Mouse (Mus musculus): ENCODE measurements at regions not wholly inside any gene's neighbourhood (a gene's known extent, or its start where the extent isn't known, plus 50 kb on each side); places are given as distances from the start of the nearest gene placed in this dataset.
A peak's percentile ranks its signal among the peaks of the same experiment; 100 is the strongest.

DNA sequence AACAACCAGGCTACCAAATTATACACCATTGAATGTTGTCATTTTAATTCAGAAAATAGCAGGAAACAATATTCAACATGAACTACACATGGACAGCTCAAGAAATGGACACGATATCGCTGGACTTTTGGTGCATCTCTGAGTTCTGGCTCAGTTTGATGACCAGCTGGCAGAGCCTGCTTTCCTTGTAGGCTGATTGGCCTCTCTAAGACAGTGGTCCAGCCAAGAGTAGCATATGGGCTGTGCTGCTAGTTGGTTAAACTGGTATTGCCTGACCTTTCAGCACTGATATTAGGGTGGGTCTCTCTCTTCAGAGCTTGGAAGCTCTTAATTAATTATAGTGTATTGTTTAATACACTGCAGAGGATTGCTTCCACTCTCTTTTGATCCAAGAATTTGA lies 705.8 kb upstream of the Ddx18 start:
- H3K4me1 ChIP-seq (ENCODE audit: control insufficient read depth, insufficient read depth, low read length): no peaks in the 10 kb centered on the region
- no peak overlapping the region for H3K9ac ChIP-seq (ENCODE audit: low read depth, low read length)
- WGBS: 87% methylated on average over 2 of the region's 2 CpGs
- DNase-seq (ENCODE audit: extremely low read depth, low read depth, low spot score): no peak
- no peaks in the 10 kb centered on the region for H3K79me2 ChIP-seq (ENCODE audit: control insufficient read depth, insufficient read depth, low read length)
- H3K27me3 ChIP-seq (ENCODE audit: control insufficient read depth, insufficient read depth, low read length): no peaks in the 10 kb centered on the region
- TF ChIP-seq CTCF (IDR thresholded peaks at IDR 0.05; ENCODE audit: low read depth, low read length) (no peak), POLR2A (IDR thresholded peaks at IDR 0.05; ENCODE audit: extremely low read depth, insufficient read depth, low read length) (no peak)
- H3K27ac ChIP-seq (replicated peaks; ENCODE audit: insufficient read depth, low read depth, low read length): no peak overlapping the region
- no peaks in the 10 kb centered on the region for H3K36me3 ChIP-seq (ENCODE audit: control insufficient read depth, insufficient read depth, low read length)
- H3K4me3 ChIP-seq (ENCODE audit: insufficient read depth, low read depth, low read length): no peak overlapping the region

DNA sequence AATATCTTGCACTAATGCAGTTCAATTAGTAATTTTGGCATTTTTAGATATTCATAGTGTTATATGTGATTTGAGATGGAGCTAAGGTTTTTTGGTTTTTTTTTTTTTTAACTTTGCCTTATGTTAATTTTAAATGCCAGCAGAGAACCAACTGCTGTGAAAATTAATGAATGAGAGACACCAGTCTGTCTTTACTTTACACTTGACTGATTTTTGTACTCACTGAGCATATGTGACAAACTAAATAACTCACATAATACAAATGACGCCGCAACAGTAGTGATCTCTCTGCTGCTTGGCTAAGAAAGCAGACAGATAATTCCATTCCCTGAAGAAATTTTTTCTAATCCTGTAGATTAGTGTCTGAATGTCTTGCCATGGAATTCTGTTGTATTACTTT lies 675.2 kb upstream of the Ddx18 start:
- Histone ChIP-seq H3K36me3 (ENCODE audit: control insufficient read depth, insufficient read depth, low read length) (no peaks in the 10 kb centered on the region), H3K9ac (ENCODE audit: low read depth, low read length) (no peak overlapping the region), H3K79me2 (ENCODE audit: control insufficient read depth, insufficient read depth, low read length) (no peaks in the 10 kb centered on the region), H3K27ac (replicated peaks; ENCODE audit: insufficient read depth, low read depth, low read length) (no peak overlapping the region), H3K4me3 (ENCODE audit: insufficient read depth, low read depth, low read length) (no peak overlapping the region), H3K4me1 (ENCODE audit: control insufficient read depth, insufficient read depth, low read length) (no peaks in the 10 kb centered on the region), H3K27me3 (ENCODE audit: control insufficient read depth, insufficient read depth, low read length) (no peaks in the 10 kb centered on the region)
- TF ChIP-seq CTCF (IDR thresholded peaks at IDR 0.05; ENCODE audit: low read depth, low read length): no peak
- no peak for TF ChIP-seq POLR2A (IDR thresholded peaks at IDR 0.05; ENCODE audit: extremely low read depth, insufficient read depth, low read length)
- WGBS: 87% methylated on average over 2 of the region's 2 CpGs
- no peak for DNase-seq (ENCODE audit: extremely low read depth, low read depth, low spot score)

DNA sequence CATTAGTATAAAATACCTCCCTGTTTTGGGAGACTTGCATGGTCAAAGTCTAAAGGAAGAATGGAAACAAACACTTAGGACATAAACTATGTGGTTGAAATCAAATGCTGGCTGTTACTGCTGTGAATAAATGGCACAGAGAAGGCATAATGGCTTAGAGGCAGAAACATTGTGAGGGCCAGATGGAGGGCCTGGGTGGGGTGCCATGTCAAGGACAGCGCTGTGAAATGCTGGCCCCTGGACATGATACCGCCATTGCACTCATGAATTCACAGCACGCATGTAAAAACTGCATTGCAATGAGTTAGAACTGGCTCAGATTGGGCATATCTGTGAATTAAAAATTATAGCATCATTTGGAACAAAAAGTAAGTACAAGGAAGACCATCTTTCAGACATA lies 673.7 kb upstream of the Ddx18 start:
- no peak for DNase-seq (ENCODE audit: extremely low read depth, low read depth, low spot score)
- Histone ChIP-seq H3K9ac (ENCODE audit: low read depth, low read length) (no peak overlapping the region), H3K4me1 (ENCODE audit: control insufficient read depth, insufficient read depth, low read length) (no peaks in the 10 kb centered on the region), H3K27ac (replicated peaks; ENCODE audit: insufficient read depth, low read depth, low read length) (no peak overlapping the region), H3K36me3 (ENCODE audit: control insufficient read depth, insufficient read depth, low read length) (no peaks in the 10 kb centered on the region), H3K27me3 (ENCODE audit: control insufficient read depth, insufficient read depth, low read length) (no peaks in the 10 kb centered on the region), H3K79me2 (ENCODE audit: control insufficient read depth, insufficient read depth, low read length) (no peaks in the 10 kb centered on the region), H3K4me3 (ENCODE audit: insufficient read depth, low read depth, low read length) (no peak overlapping the region)
- 84% methylated on average over 3 of the region's 3 CpGs for WGBS
- TF ChIP-seq CTCF (IDR thresholded peaks at IDR 0.05; ENCODE audit: low read depth, low read length) (no peak), POLR2A (IDR thresholded peaks at IDR 0.05; ENCODE audit: extremely low read depth, insufficient read depth, low read length) (no peak)

DNA sequence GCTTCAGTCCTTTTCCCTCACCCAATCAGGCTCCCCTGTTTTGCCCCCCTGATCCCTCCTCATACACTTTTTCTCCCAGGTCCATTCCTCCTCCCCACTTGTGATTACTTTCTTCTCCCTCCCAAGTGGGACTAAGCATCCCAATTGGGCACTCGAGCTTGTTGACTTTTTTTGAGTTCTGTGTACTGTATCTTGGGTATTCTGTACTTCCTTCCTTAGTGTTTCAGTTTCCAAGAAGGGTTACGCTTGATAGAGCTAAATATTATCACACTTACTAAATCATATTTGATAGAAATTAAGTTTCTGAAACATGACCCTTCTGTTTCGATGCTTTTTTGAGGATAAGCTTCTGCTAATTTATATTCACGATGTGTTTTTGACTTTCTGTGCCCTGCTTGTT lies 662.7 kb upstream of the Ddx18 start:
- no peak overlapping the region for H3K4me3 ChIP-seq (ENCODE audit: insufficient read depth, low read depth, low read length)
- H3K27ac ChIP-seq (replicated peaks; ENCODE audit: insufficient read depth, low read depth, low read length): no peak overlapping the region
- WGBS: 60% methylated on average over 4 of the region's 4 CpGs
- H3K4me1 ChIP-seq (ENCODE audit: control insufficient read depth, insufficient read depth, low read length): no peaks in the 10 kb centered on the region
- TF ChIP-seq CTCF (IDR thresholded peaks at IDR 0.05; ENCODE audit: low read depth, low read length) (no peak), POLR2A (IDR thresholded peaks at IDR 0.05; ENCODE audit: extremely low read depth, insufficient read depth, low read length) (no peak)
- no peaks in the 10 kb centered on the region for H3K79me2 ChIP-seq (ENCODE audit: control insufficient read depth, insufficient read depth, low read length)
- no peak overlapping the region for H3K9ac ChIP-seq (ENCODE audit: low read depth, low read length)
- DNase-seq (ENCODE audit: extremely low read depth, low read depth, low spot score): no peak
- H3K36me3 ChIP-seq (ENCODE audit: control insufficient read depth, insufficient read depth, low read length): no peaks in the 10 kb centered on the region
- no peaks in the 10 kb centered on the region for H3K27me3 ChIP-seq (ENCODE audit: control insufficient read depth, insufficient read depth, low read length)

DNA sequence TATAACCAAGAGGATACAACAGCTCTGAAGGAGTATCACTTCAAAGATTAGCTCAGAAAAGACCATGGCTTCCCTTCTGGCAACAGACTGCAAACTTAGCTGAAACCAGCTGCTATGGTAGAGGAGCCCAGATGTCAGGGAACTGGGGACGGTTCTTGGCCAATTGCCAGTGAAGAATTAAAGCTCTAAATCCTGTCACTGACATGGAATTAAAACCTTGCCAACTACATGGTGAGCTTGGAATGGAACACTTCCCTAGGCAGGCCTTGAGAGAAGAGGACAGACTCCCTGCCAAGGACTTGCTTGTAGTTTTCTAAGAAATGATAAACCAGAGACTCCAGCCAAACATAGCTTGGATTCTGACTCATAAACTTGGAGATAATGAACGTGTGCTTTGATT lies 644.7 kb upstream of the Ddx18 start:
- 38% methylated on average over 2 of the region's 2 CpGs for WGBS
- Histone ChIP-seq H3K4me3 (ENCODE audit: insufficient read depth, low read depth, low read length) (no peak overlapping the region), H3K4me1 (ENCODE audit: control insufficient read depth, insufficient read depth, low read length) (no peaks in the 10 kb centered on the region), H3K36me3 (ENCODE audit: control insufficient read depth, insufficient read depth, low read length) (no peaks in the 10 kb centered on the region), H3K9ac (ENCODE audit: low read depth, low read length) (no peak overlapping the region), H3K27me3 (ENCODE audit: control insufficient read depth, insufficient read depth, low read length) (no peaks in the 10 kb centered on the region), H3K27ac (replicated peaks; ENCODE audit: insufficient read depth, low read depth, low read length) (no peak overlapping the region), H3K79me2 (ENCODE audit: control insufficient read depth, insufficient read depth, low read length) (no peaks in the 10 kb centered on the region)
- peak; percentile 42 for DNase-seq (ENCODE audit: extremely low read depth, low read depth, low spot score)
- TF ChIP-seq CTCF (IDR thresholded peaks at IDR 0.05; ENCODE audit: low read depth, low read length) (no peak), POLR2A (IDR thresholded peaks at IDR 0.05; ENCODE audit: extremely low read depth, insufficient read depth, low read length) (no peak)

DNA sequence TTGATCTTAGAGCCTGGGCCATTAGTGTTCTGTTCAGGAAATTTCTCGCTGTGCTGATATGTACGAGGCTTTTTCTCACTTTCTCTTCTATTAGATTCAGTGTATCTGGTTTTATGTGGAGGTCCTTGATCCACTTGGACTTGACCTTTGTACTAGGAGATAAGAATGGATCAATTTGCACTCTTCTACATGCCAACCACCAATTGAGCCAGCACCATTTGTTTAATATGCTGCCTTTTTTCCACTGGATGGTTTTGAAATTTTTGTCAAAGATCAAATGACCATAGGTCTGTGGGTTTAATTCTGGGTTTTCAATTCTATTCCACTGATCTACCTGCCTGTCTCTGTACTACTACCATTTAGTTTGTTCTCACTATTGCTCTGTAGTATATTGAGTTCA lies 640.8 kb upstream of the Ddx18 start:
- WGBS: 36% methylated on average over 2 of the region's 2 CpGs
- peak; percentile 96 for DNase-seq (ENCODE audit: extremely low read depth, low read depth, low spot score)
- no peak overlapping the region for H3K9ac ChIP-seq (ENCODE audit: low read depth, low read length)
- H3K27ac ChIP-seq (replicated peaks; ENCODE audit: insufficient read depth, low read depth, low read length): no peak overlapping the region
- H3K36me3 ChIP-seq (ENCODE audit: control insufficient read depth, insufficient read depth, low read length): no peaks in the 10 kb centered on the region
- H3K4me3 ChIP-seq (ENCODE audit: insufficient read depth, low read depth, low read length): no peak overlapping the region
- no peaks in the 10 kb centered on the region for H3K4me1 ChIP-seq (ENCODE audit: control insufficient read depth, insufficient read depth, low read length)
- H3K79me2 ChIP-seq (ENCODE audit: control insufficient read depth, insufficient read depth, low read length): no peaks in the 10 kb centered on the region
- TF ChIP-seq CTCF (IDR thresholded peaks at IDR 0.05; ENCODE audit: low read depth, low read length): no peak
- no peaks in the 10 kb centered on the region for H3K27me3 ChIP-seq (ENCODE audit: control insufficient read depth, insufficient read depth, low read length)

Data from liver, adult 2 months (tissue).